Mouse (Mus musculus): ENCODE results near the gene Rad23a.

Rad23a gene

DNA sequence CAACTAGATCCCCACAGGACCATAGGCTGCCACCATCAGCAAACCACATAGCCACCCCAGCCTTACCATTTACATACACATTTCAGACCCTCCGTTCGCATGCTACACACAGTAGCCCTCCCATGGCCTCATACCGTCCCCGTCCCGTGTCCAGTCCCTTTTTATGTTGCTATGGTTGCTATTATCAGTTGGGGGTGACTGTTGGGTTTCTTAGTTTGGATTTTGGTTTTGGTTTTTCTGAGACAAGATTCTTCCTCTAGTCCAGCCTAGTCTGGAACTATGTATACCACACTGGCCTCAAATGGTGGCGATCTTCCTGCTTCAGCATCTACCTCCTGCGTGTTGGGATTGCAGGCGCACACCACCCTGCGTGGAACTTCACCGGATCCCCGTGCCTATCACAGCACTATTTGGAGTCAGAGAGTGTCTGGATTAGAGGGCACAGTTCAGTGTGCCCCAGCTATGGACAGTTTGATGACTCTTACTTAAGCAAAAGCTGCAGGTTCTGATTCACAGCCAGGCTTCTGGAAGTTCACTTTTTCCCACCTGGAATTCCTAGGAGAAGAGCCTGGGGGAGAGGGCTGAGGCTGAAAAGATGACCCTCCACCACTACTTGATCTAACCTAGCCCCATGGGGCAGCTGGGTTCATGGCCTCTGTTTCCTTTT lies 53.5 kb downstream of the Rad23a start:
- no peak for DNase-seq

DNA sequence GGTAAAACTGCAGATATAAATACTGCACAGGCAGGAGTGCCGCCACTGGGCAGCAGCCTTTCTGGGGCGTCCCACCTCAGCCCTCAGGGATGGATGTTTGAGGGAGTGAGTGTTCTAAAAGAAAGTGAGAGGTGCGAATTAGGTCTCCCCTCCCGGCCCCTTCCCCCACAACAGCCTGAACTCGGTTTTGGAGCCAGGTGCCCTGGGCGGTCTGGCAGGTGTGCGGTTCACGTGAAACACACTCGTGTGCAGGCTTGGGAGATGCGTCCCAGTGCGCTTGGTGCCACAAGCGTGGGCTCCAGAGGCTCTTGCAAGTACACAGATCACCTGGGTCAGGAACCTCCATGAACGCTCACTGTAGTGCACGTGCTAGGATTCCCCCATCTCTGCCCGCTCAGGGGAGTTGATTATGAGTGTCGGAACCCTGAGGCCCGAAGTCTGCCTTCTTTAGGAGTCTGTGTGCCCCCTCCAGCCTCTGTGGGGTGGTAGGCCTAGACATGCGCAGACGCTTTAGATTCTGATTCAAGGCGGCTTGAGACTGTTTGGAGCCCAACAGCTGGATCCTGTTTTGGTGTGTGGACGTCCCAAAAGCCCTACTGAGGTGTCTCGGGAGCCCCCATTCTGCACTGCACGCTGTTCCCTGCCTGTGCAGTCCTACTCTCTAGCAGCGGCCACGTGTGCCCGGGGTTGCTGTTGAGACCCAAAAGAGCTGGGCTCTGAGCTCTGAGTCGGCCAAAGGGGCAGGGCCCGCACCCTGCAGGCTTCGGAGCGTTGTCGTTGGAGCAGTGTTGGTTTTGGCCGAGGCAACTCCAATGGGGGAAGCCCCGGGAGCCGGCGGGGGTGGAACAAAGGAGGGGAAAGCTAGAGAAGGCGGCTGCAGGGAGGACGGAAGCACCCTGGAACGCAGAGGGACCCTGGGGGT lies 54.4 kb downstream of the Rad23a start:
- no peak for DNase-seq

DNA sequence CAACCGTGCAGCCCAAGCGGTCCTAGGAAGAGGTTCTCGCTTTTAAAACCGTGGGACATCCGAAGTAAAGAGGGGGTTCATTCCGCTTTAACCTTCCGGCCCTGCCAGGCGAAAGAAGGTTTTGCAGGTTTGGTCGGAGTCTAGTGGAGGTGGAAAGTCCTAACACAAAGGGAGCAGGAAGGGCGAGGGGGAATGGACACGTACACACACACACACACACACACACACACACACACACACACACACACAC lies 55.0 kb downstream of the Rad23a start:
- no peak for DNase-seq

GRCm38 (mm10) chr8:84784681-84785505 lies 55.6 kb downstream of the Rad23a start:
- no peak for DNase-seq
